Mouse (Mus musculus): ENCODE measurements at regions not wholly inside any gene's neighbourhood (a gene's known extent, or its start where the extent isn't known, plus 50 kb on each side); places are given as distances from the start of the nearest gene placed in this dataset.
"Not testable (repeated sequence)": the region's sequence is repeated elsewhere in the genome, so short reads cannot be mapped to it uniquely, and the experiment has no call there.

- not testable (repeated sequence) for DNase-seq (ENCODE audit: low spot score)
These were observed 100.0 kb downstream of the Raet1d start for GRCm38 (mm10) chr10:22460386-22460785.

DNA sequence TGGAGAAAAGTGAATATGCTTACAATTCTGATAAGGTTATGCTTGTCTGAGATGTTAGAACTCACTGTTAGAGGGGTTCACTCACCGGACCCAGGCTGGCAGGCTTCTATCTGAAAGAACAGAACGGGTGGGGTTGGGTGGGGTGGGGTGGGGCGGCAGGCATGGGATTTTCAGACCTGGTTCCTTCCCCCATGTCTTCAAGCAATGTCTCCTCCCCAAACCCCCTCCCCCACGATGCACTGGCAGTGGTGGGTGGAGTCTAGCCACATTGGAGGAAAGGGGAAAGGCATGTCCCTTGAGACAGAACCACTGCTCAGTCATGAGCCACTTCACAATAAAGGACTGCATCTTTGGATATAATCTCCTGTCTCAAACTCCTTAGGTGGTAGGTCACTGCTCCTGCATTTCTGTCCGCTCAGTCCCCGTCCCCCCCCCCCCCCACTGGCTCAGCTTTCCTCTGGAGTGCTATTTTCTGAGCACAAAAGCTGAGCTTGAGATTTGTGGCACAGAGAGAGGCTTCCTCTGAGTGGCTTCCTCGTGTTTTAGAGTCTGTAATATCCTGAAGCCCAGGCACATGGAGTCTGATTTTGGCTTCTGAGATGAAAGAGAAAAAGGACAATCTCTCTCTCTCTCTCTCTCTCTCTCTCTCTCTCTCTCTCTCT lies 100.6 kb downstream of the Raet1d start:
- DNase-seq (ENCODE audit: low spot score): not testable (repeated sequence)

DNA sequence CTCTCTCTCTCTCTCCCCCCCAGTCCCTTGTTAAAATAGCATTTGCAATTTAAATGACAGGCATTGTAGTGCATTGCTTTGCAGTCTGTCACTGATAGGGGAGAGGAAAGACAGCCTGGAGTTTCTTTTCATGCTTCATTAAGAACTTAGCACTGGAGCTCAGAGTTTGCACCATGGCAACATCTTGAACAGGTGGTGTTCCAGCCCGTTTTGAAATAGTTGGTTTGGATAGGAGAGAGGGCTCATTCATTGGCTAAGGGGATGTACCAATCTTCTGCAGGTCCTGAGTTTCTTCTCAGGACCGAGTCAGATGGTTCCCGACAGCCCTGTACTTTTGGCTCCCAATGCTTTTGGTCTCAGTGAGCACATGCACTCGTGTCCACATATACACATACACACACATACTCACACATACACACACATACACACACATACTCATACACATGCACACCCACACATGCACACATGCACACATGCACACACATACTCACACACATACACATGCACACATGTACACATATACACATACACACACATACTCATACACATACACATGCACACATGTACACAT lies 101.2 kb downstream of the Raet1d start:
- not testable (repeated sequence) for DNase-seq (ENCODE audit: low spot score)

- peak; percentile 5 for DNase-seq (ENCODE audit: low spot score)
These were observed 111.5 kb downstream of the Raet1d start for GRCm38 (mm10) chr10:22471722-22472330.

- peak; percentile 17 for DNase-seq (ENCODE audit: low spot score)
These were observed 119.5 kb downstream of the Raet1d start for GRCm38 (mm10) chr10:22479860-22480259.

DNA sequence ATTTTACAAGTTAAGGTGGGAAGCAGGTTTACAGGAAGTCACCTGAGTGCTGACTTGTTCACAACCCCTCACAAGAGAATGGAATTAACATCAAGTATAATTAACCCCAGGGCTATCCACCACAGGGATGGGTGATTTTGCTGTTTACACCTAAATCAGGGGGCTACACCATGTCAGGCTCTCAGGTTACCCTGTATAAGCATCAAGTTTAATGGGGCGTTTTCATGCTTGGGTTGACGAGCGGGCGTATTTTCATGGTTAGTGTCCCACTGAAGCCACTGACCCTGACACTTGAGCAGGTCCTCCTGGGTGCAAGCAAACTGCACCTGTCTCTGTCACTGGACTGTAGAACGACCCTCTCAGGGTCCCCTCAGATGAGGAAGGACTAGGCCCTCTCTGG lies 126.7 kb downstream of the Raet1d start:
- not testable (repeated sequence) for DNase-seq (ENCODE audit: low spot score)

DNA sequence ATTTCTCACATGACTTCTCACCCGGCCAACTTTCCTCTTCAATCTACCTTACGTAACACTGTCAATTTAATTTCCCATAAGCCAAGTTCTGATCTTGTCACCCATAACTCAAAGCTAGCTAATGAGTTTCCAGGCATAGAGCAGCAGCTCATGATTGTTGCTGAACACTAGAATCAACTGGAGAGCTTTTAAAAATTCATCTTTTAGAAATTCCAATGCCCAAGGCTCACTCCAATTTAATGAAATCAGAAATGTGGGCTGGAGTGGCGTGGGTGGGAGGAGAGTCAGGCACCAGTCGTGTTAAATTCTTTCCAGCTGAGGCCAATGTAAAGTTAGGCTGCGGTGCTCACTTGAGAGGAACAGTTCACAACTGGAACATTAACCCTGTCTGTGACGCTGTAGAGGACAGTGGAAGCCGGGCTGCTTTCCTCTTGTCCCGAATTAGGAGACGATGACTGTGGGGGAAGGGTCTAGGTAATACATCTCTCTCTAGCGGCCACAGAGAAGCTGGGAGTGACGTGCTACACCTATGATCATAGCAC lies 131.5 kb downstream of the Raet1d start:
- not testable (repeated sequence) for DNase-seq (ENCODE audit: low spot score)

DNA sequence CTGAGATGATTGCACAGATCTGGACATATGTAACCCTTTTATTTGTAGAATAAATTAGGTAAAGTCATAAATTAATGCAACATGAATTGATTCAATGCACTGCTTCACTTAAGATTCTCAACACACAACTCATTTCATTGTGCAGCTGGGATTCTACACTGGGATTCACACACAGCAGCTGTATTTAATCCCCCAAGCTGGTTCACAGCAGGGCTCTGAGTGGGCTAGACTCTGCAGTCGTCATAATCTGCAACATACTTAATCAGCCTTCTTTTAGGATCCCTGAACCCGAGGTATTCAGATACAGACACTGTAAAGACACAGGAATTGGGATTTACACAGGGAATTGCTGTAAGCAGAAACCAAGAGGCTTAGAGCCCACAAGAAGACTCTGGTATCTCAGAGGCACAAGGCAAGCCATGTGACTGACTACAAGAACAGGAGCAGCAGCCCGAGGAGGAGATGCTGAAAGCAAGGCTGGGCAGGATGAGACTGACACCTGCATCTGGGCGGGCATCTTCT lies 135.7 kb downstream of the Raet1d start:
- DNase-seq (ENCODE audit: low spot score): no peak
